Mouse (Mus musculus) heart, embryonic 13.5 days (tissue): ENCODE measurements around the gene 7530416G11Rik. TPM values are rescaled to one million over a fixed set of nuclear protein-coding genes. Genes with fewer than 3 reads are reported as not detected.

Experiments used
- ATAC-seq: fragments of 200-750 bp; cut with Nextera tagmentation; 2 replicates; pipeline ENCODE4 v1.8.0; 2017; ENCODE audit warnings: moderate TSS enrichment; ENCODE audit not compliant: insufficient number of reproducible peaks, low FRiP score, low TSS enrichment; ENCODE audit errors: extremely low read depth
- H3K27ac ChIP-seq: fragments of 300-500 bp; sonication (generic); replicated peaks from 2 replicates; pipeline ENCODE4 v1.5.1; 2015; ENCODE audit warnings: moderate library complexity, mild to moderate bottlenecking, inconsistent platforms
- H3K27me3 ChIP-seq: fragments of 300-500 bp; sonication (generic); replicated peaks from 2 replicates; pipeline ENCODE4 v1.6.1; 2015; ENCODE audit warnings: mild to moderate bottlenecking, inconsistent platforms
- H3K36me3 ChIP-seq: fragments of 300-500 bp; sonication (generic); 2 replicates; pipeline ENCODE4 v1.6.1; 2015; ENCODE audit warnings: mild to moderate bottlenecking, inconsistent platforms
- H3K4me1 ChIP-seq: fragments of 300-500 bp; sonication (generic); 2 replicates; pipeline ENCODE4 v1.6.1; 2015; ENCODE audit warnings: inconsistent platforms
- H3K4me2 ChIP-seq: fragments of 300-500 bp; sonication (generic); 2 replicates; pipeline ENCODE4 v1.6.1; 2015; ENCODE audit warnings: inconsistent platforms, mild to moderate bottlenecking, moderate library complexity
- H3K4me3 ChIP-seq: fragments of 300-500 bp; sonication (generic); 2 replicates; pipeline ENCODE4 v1.5.1; 2015; ENCODE audit warnings: moderate library complexity, mild to moderate bottlenecking, inconsistent platforms
- H3K9ac ChIP-seq: fragments of 300-500 bp; sonication (generic); 2 replicates; pipeline ENCODE4 v1.6.1; 2015; ENCODE audit warnings: inconsistent platforms, mild to moderate bottlenecking, moderate library complexity
- H3K9me3 ChIP-seq: fragments of 300-500 bp; sonication (generic); 2 replicates; pipeline ENCODE4 v1.6.1; 2016; ENCODE audit warnings: inconsistent platforms
- WGBS: fragments of 180-500 bp; shearing (Covaris S2); methylation state at CpG from one replicate; pipeline ENCODE4 v1.1.7; 2015; ENCODE audit warnings: mixed read lengths; 5-methylcytosine and 5-hydroxymethylcytosine counted together
- polyA plus RNA-seq: library from polyadenylated mRNA; unstranded; fragments of >200 nt; fragmentation: Nextera tagmentation; extraction: Ambion mirVana; gene quantifications from 2 replicates; pipeline ENCODE4 v1.2.1, GENCODE M21; 2015

7530416G11Rik gene
- polyA plus RNA-seq, 1 experiment from 2014 or later, result not detected

DNA sequence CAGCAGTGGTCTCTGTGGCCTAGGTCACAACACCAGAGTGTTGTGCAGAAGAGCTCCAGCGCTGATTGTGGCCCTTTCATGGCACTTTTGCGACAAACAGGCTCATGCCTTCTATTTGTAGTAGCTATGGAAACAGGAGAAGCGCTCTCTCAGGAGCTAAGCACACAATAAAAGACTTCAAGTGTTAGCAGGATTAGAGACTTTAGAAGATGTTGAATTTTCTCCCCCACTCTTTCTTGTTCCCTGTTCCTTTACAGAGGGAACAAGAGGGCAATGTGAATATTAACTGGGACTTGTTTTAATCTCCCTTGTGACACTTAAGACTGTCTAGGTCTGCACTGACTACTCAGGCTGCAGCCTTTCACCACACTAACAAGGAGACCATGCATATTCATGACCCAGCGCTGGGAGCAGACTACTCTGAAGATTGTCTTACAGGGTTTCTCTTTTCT is 44.4 kb downstream of the 7530416G11Rik start:
- no peak for ATAC-seq
- Histone ChIP-seq H3K9ac (no peak overlapping the region), H3K4me2 (no peak overlapping the region), H3K4me3 (no peak overlapping the region), H3K27me3 (peaks cover 12% of the 10 kb centered on the region), H3K36me3 (peaks cover 51% of the 10 kb centered on the region), H3K9me3 (no peaks in the 10 kb centered on the region), H3K4me1 (peaks cover 48% of the 10 kb centered on the region), H3K27ac (no peak overlapping the region)
- 72% methylated on average over 4 of the region's 4 CpGs for WGBS

- Histone ChIP-seq H3K4me3 (no peak overlapping the region), H3K4me2 (no peak overlapping the region), H3K9ac (no peak overlapping the region), H3K27me3 (peaks cover 11% of the 10 kb centered on the region), H3K36me3 (peaks cover 51% of the 10 kb centered on the region), H3K4me1 (peaks cover 48% of the 10 kb centered on the region), H3K9me3 (no peaks in the 10 kb centered on the region), H3K27ac (no peak overlapping the region)
- ATAC-seq, result no peak
- WGBS, result 62% methylated on average over 8 of the region's 8 CpGs
Observed at GRCm38 (mm10) chr15:85457838-85458237, 45.2 kb downstream of the 7530416G11Rik start.

DNA sequence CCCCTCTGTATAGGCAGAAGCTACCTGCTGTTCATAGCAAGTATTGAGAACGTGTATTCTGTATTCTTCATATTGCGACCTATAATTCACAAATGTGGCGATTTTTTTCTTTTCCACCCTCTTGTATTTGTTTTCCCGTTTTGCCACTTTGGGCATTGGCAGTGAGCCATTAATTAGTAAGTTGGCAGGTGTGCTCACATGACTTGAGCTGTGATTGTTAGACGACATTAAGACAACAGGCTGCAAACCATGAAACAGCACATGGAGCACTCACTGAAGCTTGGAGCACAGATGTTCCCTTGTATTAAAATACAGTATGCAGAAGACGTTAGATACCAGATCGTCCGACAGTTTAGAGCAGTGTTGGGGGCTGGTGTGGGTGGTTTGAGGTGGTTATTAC is 46.1 kb downstream of the 7530416G11Rik start:
- peaks cover 44% of the 10 kb centered on the region for H3K36me3 ChIP-seq
- H3K9me3 ChIP-seq, result no peaks in the 10 kb centered on the region
- no peak overlapping the region for H3K4me3 ChIP-seq
- no peak overlapping the region for H3K4me2 ChIP-seq
- H3K27me3 ChIP-seq, result peaks cover 11% of the 10 kb centered on the region; the same call in 1 of the 2 replicates
- H3K9ac ChIP-seq, result no peak overlapping the region
- no peak overlapping the region for H3K27ac ChIP-seq
- ATAC-seq, result no peak
- peaks cover 42% of the 10 kb centered on the region for H3K4me1 ChIP-seq
- 80% methylated on average over 8 of the region's 8 CpGs for WGBS

DNA sequence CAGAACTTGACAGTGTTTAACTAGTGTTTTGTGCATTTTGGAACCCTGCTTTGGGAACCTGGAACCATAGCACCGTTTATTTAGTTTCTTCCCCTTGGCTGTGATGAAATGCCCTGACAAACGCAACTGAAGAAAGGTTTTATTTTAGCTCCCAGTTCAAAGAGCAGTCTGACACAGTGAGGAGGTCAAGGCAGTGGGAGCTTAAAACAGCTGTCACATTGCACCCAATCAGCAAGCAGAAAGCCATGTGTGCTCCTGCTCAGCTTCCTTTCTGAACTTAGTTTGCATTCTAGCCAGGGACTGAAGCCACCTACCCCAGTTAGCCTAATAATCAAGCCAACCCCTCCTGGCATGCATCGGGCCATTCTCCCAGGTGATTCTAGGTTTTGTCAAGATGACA is 56.4 kb downstream of the 7530416G11Rik start:
- WGBS, result 80% methylated on average over 3 of the region's 3 CpGs
- Histone ChIP-seq H3K4me1 (no peaks in the 10 kb centered on the region), H3K27me3 (no peaks in the 10 kb centered on the region), H3K4me2 (no peak overlapping the region), H3K27ac (no peak overlapping the region), H3K9me3 (no peaks in the 10 kb centered on the region), H3K4me3 (no peak overlapping the region), H3K36me3 (peaks cover 66% of the 10 kb centered on the region), H3K9ac (no peak overlapping the region)
- no peak for ATAC-seq

Other genes with a start within 250 kb of the 7530416G11Rik start
- 214 and 230 TPM in 2 replicates for gene Atxn10, start 167.0 kb downstream of the 7530416G11Rik start, polyA plus RNA-seq
- 3.5 and 4.6 TPM in 2 replicates for gene Wnt7b, start 79.2 kb upstream of the 7530416G11Rik start, polyA plus RNA-seq
- 5.9 and 6.6 TPM in 2 replicates for gene Ppara, start 231.8 kb upstream of the 7530416G11Rik start, polyA plus RNA-seq